Mouse (Mus musculus) cerebellum, postnatal 25 days (tissue): ENCODE measurements at regions not wholly inside any gene's neighbourhood (a gene's known extent, or its start where the extent isn't known, plus 50 kb on each side); places are given as distances from the start of the nearest gene placed in this dataset.

Experiments
- DNase-seq, 2 experiments: peaks; one replicate each; pipeline ENCODE4 v3.0.0; 2021; ENCODE audit warnings: mixed read lengths in 2 of 2

- no peak for DNase-seq
These were observed 285.3 kb downstream of the Lmo4 start for GRCm38 (mm10) chr3:143919744-143920143.

- DNase-seq: no peak
These were observed 290.4 kb downstream of the Lmo4 start for GRCm38 (mm10) chr3:143914341-143915217.

- DNase-seq: no peak
These were observed 291.9 kb downstream of the Lmo4 start for GRCm38 (mm10) chr3:143913044-143913574.

GRCm38 (mm10) chr3:143912433-143912832 is 292.6 kb downstream of the Lmo4 start:
- no peak for DNase-seq

GRCm38 (mm10) chr3:143909341-143909740 is 295.7 kb downstream of the Lmo4 start:
- DNase-seq: no peak

- no peak for DNase-seq
These were observed 301.6 kb downstream of the Lmo4 start for GRCm38 (mm10) chr3:143903421-143903820.

- DNase-seq: no peak
These were observed 324.2 kb downstream of the Lmo4 start for GRCm38 (mm10) chr3:143880813-143881212.

- no peak for DNase-seq
These were observed 331.1 kb downstream of the Lmo4 start for GRCm38 (mm10) chr3:143873876-143874275.

GRCm38 (mm10) chr3:143866521-143866920 is 338.5 kb downstream of the Lmo4 start:
- no peak for DNase-seq

- no peak for DNase-seq
These were observed 339.4 kb downstream of the Lmo4 start for GRCm38 (mm10) chr3:143865626-143866025.

- DNase-seq: no peak
These were observed 340.5 kb downstream of the Lmo4 start for GRCm38 (mm10) chr3:143864490-143864889.

- DNase-seq: no peak
These were observed 342.5 kb downstream of the Lmo4 start for GRCm38 (mm10) chr3:143862531-143862930.

GRCm38 (mm10) chr3:143861866-143862265 is 343.2 kb downstream of the Lmo4 start:
- no peak for DNase-seq

GRCm38 (mm10) chr3:143835611-143836240 is 369.3 kb downstream of the Lmo4 start:
- DNase-seq: no peak

- no peak for DNase-seq
These were observed 370.3 kb downstream of the Lmo4 start for GRCm38 (mm10) chr3:143834725-143835124.

GRCm38 (mm10) chr3:143823395-143823777 is 381.6 kb downstream of the Lmo4 start:
- no peak for DNase-seq

GRCm38 (mm10) chr3:143822564-143823394 is 382.2 kb downstream of the Lmo4 start:
- DNase-seq: no peak

- no peak for DNase-seq
These were observed 397.5 kb downstream of the Lmo4 start for GRCm38 (mm10) chr3:143807544-143807943.

GRCm38 (mm10) chr3:143806940-143807339 is 398.1 kb downstream of the Lmo4 start:
- DNase-seq: no peak

- no peak for DNase-seq
These were observed 407.2 kb downstream of the Lmo4 start for GRCm38 (mm10) chr3:143797850-143798249.

GRCm38 (mm10) chr3:143790905-143791304 is 414.1 kb downstream of the Lmo4 start:
- no peak for DNase-seq

GRCm38 (mm10) chr3:143789932-143790570 is 415.0 kb downstream of the Lmo4 start:
- no peak for DNase-seq

- no peak for DNase-seq
These were observed 418.1 kb downstream of the Lmo4 start for GRCm38 (mm10) chr3:143786889-143787288.
